Mouse (Mus musculus) ES-Bruce4 (cell line): ENCODE results near the gene Pcx. TPM values are rescaled to one million over a fixed set of nuclear protein-coding genes. Genes with fewer than 3 reads are reported as not detected.

Experiments
- H3K27ac ChIP-seq: 2 replicates; pipeline ENCODE4 v1.5.1; 2012; ENCODE audit warnings: low read length, inconsistent platforms; ENCODE audit not compliant: insufficient read depth
- H3K27me3 ChIP-seq: 2 replicates; pipeline ENCODE4 v1.6.1; 2012; ENCODE audit warnings: mild to moderate bottlenecking, low read length, inconsistent platforms; ENCODE audit not compliant: control insufficient read depth, poor library complexity, insufficient read depth, severe bottlenecking
- H3K36me3 ChIP-seq: 2 replicates; pipeline ENCODE4 v1.6.1; 2012; ENCODE audit warnings: inconsistent platforms, mild to moderate bottlenecking, low read length, moderate library complexity; ENCODE audit not compliant: control insufficient read depth, poor library complexity, insufficient read depth, severe bottlenecking
- H3K4me1 ChIP-seq: one replicate; pipeline ENCODE4 v1.8.1; 2011; ENCODE audit warnings: low read length; ENCODE audit not compliant: control insufficient read depth, insufficient read depth
- H3K4me3 ChIP-seq: 2 replicates; pipeline ENCODE4 v1.5.1; 2011; ENCODE audit warnings: low read depth, mild to moderate bottlenecking, low read length
- H3K9ac ChIP-seq: 2 replicates; pipeline ENCODE4 v1.6.1; 2012; ENCODE audit warnings: low read depth, mild to moderate bottlenecking, inconsistent platforms; ENCODE audit not compliant: poor library complexity, severe bottlenecking
- H3K9me3 ChIP-seq: replicated peaks from 2 replicates; pipeline ENCODE4 v1.6.1; 2012; ENCODE audit warnings: mild to moderate bottlenecking, low read length, inconsistent platforms; ENCODE audit not compliant: control insufficient read depth, poor library complexity, insufficient read depth, severe bottlenecking
- CTCF ChIP-seq: IDR thresholded peaks from one replicate; pipeline ENCODE4 v1.8.1; 2011; ENCODE audit warnings: low read depth, low read length
- EP300 ChIP-seq: IDR thresholded peaks from 2 replicates; pipeline ENCODE4 v1.6.1; 2011; ENCODE audit warnings: low read depth, low read length; ENCODE audit not compliant: insufficient read depth
- POLR2A ChIP-seq: IDR thresholded peaks from one replicate; pipeline ENCODE4 v1.8.1; 2011; ENCODE audit warnings: low read length; ENCODE audit not compliant: insufficient read depth
- polyA plus RNA-seq: library from polyadenylated mRNA; stranded (reverse); fragments of >200 nt; gene quantifications from 2 replicates; pipeline ENCODE4 v1.2.4, GENCODE M21; 2011; ENCODE audit warnings: low read depth; ENCODE audit not compliant: missing spikeins, insufficient read depth, insufficient read length

The Pcx gene
- polyA plus RNA-seq, 1 experiment, result 7.9 TPM

DNA sequence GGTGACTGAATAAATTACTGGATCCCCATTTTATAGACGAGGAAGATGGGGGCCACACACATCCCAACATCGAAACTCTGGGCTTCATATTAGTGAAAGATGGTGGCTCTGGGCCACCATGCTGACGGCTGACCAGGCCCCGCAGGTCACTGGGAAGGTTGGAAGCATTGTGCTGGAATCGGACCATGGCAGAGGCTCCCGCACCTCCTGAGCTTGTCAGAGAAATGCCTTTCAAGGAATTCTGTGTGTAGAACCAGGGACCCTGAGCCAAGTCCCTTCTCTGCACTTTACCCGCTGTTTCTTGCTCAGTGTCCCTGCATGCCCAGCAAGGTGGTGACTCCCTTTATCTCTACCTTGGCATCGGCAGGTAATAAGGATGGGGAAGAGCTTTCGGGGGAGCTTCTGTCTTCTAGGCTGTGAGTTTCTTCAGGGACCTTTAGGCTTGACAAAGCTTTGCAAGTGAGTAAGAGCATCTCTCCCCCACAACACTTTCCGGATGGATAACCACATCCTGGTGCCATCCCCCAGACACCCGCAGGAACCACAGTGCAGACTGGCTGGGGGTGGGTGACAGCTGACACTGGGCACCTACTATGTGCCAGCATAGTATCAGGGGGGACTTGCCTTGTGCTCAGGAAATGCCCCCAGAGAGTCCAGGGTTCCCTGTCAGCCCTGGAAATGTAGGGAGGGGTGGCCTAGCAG is 34.9 kb upstream of the Pcx start:
- H3K4me3 ChIP-seq, result no peak overlapping the region
- H3K9ac ChIP-seq, result no peak overlapping the region
- TF ChIP-seq POLR2A (no peak), EP300 (no peak), CTCF (no peak)
- no peaks in the 10 kb centered on the region for H3K4me1 ChIP-seq
- no peaks in the 10 kb centered on the region for H3K9me3 ChIP-seq
- H3K27me3 ChIP-seq, result 0 out of 2 replicates have a peak, but pooled peaks cover 2% of the 10 kb centered on the region
- H3K36me3 ChIP-seq, result no peaks in the 10 kb centered on the region
- no peak overlapping the region for H3K27ac ChIP-seq

- no peak for TF ChIP-seq POLR2A
- no peak for TF ChIP-seq EP300
- no peak for TF ChIP-seq CTCF
- H3K27me3 ChIP-seq, result 0 out of 2 replicates have a peak, but pooled peaks cover 2% of the 10 kb centered on the region
- no peak overlapping the region for H3K27ac ChIP-seq
- no peaks in the 10 kb centered on the region for H3K9me3 ChIP-seq
- peak overlapping the region; percentile 63 for H3K4me3 ChIP-seq
- H3K4me1 ChIP-seq, result no peaks in the 10 kb centered on the region
- H3K9ac ChIP-seq, result peak overlapping the region; percentile 67
- no peaks in the 10 kb centered on the region for H3K36me3 ChIP-seq
Observed at GRCm38 (mm10) chr19:4476601-4477257, 33.5 kb upstream of the Pcx start.

- H3K27ac ChIP-seq, result no peak within 1 kb of the TSS
- 0 out of 2 replicates have a peak, but pooled peaks cover 2% of the 10 kb centered on the region for H3K27me3 ChIP-seq
- no peak for TF ChIP-seq POLR2A
- TF ChIP-seq CTCF, result no peak
- TF ChIP-seq EP300, result no peak
Observed at GRCm38 (mm10) chr19:4477345-4478189, 32.7 kb upstream of the Pcx start, which contains the start of gene Syt12. Gene Syt12, minus strand, starts transcription at chr19:4477447.

DNA sequence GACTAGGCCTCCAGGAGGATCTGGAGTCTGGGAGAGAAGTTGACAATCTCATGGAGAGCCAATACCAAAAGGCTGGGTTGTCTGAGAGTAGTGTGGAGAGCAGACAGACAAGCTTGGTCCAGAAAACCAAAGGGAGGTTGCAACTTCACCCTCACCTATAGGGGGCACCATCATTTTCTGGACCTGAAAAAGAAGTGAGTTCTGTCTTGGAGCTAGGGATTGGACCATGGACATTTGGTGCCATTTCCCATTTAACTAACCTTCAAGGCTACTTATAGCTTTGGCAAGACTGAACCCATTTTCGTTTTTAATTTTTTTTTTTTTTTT is 32.1 kb upstream of the Pcx start:
- Histone ChIP-seq H3K4me3 (no peak overlapping the region), H3K9ac (no peak overlapping the region), H3K36me3 (no peaks in the 10 kb centered on the region), H3K27me3 (0 out of 2 replicates have a peak, but pooled peaks cover 2% of the 10 kb centered on the region), H3K4me1 (no peaks in the 10 kb centered on the region), H3K9me3 (no peaks in the 10 kb centered on the region), H3K27ac (no peak overlapping the region)
- TF ChIP-seq EP300 (no peak), CTCF (no peak), POLR2A (no peak)

More at GRCm38 (mm10) chr19:4477345-4478189, 32.7 kb upstream of the Pcx start, which contains the start of gene Syt12:
- Histone ChIP-seq H3K9me3 (no peaks in the 10 kb centered on the region), H3K4me1 (no peaks in the 10 kb centered on the region), H3K4me3 (peak within 1 kb of the TSS; percentile 63), H3K9ac (peak within 1 kb of the TSS; percentile 67), H3K36me3 (no peaks in the 10 kb centered on the region)

DNA sequence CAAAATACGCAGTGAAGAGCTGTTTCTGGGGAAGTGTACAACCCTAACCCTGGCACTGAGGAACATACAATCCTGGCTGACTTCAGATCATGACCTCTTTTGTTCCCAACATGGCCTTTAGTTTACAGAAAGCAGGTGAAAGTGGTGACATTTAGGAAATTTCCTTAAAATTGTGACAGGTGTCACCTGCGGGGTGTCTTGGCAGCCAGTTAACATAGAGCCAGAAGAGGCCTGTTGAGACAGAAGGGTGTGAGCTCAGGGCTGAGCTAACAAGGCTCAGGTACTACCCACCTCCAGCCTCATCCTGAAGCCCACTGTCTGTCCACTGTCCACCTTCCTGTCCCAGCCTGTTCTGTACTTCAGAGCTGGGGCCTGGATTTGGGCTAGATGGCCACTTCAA is 30.2 kb upstream of the Pcx start:
- H3K9me3 ChIP-seq, result no peaks in the 10 kb centered on the region
- no peak for TF ChIP-seq POLR2A
- TF ChIP-seq CTCF, result no peak
- TF ChIP-seq EP300, result no peak
- no peak overlapping the region for H3K9ac ChIP-seq
- H3K4me3 ChIP-seq, result no peak overlapping the region
- no peak overlapping the region for H3K27ac ChIP-seq
- 0 out of 2 replicates have a peak, but pooled peaks cover 2% of the 10 kb centered on the region for H3K27me3 ChIP-seq
- no peaks in the 10 kb centered on the region for H3K4me1 ChIP-seq
- H3K36me3 ChIP-seq, result no peaks in the 10 kb centered on the region
